11 mouse cellular contexts compared by ENCODE assay signal in the genomic region with DNA sequence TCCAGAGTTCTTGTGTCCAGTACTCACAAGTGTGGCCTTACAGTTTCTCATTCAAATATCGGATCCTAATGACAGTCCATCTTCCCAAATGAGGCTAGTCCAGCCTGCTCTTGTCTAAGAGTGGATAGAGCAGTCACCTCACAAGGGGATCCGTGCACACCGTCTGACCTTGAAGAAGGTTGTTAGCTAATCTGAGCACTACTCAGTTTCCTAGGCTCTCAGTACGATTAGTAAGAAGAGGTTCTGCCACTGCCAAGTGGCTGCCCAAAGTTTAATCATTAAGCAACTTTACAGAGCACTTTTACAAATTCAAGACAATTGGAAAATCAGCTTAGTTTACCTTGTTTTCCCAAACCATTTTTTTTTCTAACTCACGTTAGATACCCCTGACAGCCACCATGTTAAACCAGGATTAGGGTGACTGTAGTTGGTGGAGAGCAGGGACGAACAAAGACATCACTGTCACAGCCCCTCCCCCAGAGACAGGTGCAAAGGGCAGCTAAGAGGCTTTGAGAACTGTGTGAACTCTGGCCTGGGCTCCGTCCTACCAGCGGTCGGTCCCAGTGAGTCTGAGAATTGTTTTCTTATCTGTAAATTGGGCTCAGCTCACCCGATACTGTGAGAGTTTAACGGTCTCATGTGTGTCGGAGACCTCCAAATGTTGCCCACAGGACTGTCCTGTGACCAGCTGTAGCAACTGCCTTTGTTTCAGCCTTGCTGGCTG.
DNase-seq lines count a peak whose midpoint lies in the region; ATAC-seq and TF ChIP-seq lines count a peak whose summit lies in the region.
"Had no signal": no experiment of that assay in that cellular context is flagged by ENCODE, and none has a peak within 500 bp of the region (broad histone marks: within the 10 kb centered on the region; RNA-seq: fewer than 3 reads in every experiment).

No protein-coding gene starts in this region.

- H3K9me3 ChIP-seq in intestine, embryonic 15.5 days = no peaks in the 10 kb centered on the region
- no peaks in the 10 kb centered on the region; the same call in 1 of the 2 replicates for H3K9me3 ChIP-seq in liver, embryonic 13.5 days (replicated peaks)
- no peaks in the 10 kb centered on the region for H3K9me3 ChIP-seq in neural tube, embryonic 15.5 days (replicated peaks)
- H3K9me3 ChIP-seq: heart, embryonic 15.5 days had no signal

- peak overlapping the region; percentile 58 for H3K27ac ChIP-seq in intestine, embryonic 15.5 days
- H3K27ac ChIP-seq in liver, embryonic 13.5 days = peak overlapping the region; percentile 76
- H3K27ac ChIP-seq in neural tube, embryonic 15.5 days (replicated peaks) = peak overlapping the region; percentile 87; the same call in 1 of the 2 replicates

- H3K9ac ChIP-seq in intestine, embryonic 15.5 days = 0 out of 2 replicates have a peak overlapping the region, but pooled peaks have one; percentile 20
- 0 out of 2 replicates have a peak overlapping the region, but pooled peaks have one; percentile 67 for H3K9ac ChIP-seq in liver, embryonic 13.5 days
- H3K9ac ChIP-seq in neural tube, embryonic 15.5 days (replicated peaks) = 0 out of 2 replicates have a peak overlapping the region, but pooled peaks have one; percentile 1
- H3K9ac ChIP-seq: heart, embryonic 15.5 days had no signal

- no peak overlapping the region for H3K4me3 ChIP-seq in lung, adult 2 months (replicated peaks; ENCODE audit: extremely low read depth, low read depth, low read length)
- H3K4me3 ChIP-seq in intestine, embryonic 15.5 days (replicated peaks) = no peak overlapping the region
- H3K4me3 ChIP-seq in liver, embryonic 13.5 days (replicated peaks) = no peak overlapping the region
- no peak overlapping the region for H3K4me3 ChIP-seq in neural tube, embryonic 15.5 days (replicated peaks)
- H3K4me3 ChIP-seq: erythroblast, embryonic 14.5 days had no signal

- H3K4me2 ChIP-seq in intestine, embryonic 15.5 days (replicated peaks) = 0 out of 2 replicates have a peak overlapping the region, but pooled peaks have one; percentile 31
- peak overlapping the region; percentile 92; the same call in 1 of the 2 replicates for H3K4me2 ChIP-seq in liver, embryonic 13.5 days
- H3K4me2 ChIP-seq in neural tube, embryonic 15.5 days = peak overlapping the region; percentile 96; the same call in 1 of the 2 replicates

- H3K4me1 ChIP-seq in lung, adult 2 months (ENCODE audit: control insufficient read depth, insufficient read depth, low read length) = 0 out of 2 replicates have a peak, but pooled peaks cover 2% of the 10 kb centered on the region
- H3K4me1 ChIP-seq in intestine, embryonic 15.5 days (replicated peaks) = peaks cover 13% of the 10 kb centered on the region
- peaks cover 42% of the 10 kb centered on the region for H3K4me1 ChIP-seq in liver, embryonic 13.5 days (replicated peaks)
- 0 out of 2 replicates have a peak, but pooled peaks cover 11% of the 10 kb centered on the region for H3K4me1 ChIP-seq in neural tube, embryonic 15.5 days

- no peak for TF ChIP-seq CTCF in lung, adult 2 months (IDR thresholded peaks at IDR 0.05; ENCODE audit: insufficient read depth, low read length)

- intact Hi-C loops in left cerebral cortex, postnatal 4 days (cut with DNase I) = loop anchor here (2.0 kb wide), 1 partner anchor 250 kb away; no protein-coding TSS in a partner anchor

- DNase-seq in lung, adult 2 months = peak; percentile 30
- no peak for DNase-seq in lung, postnatal 10 days
- DNase-seq in liver, embryonic 13.5 days = no peak
- DNase-seq in layer of hippocampus, adult 8-10 months (ENCODE audit: low spot score in 2 of 2) = no peak
- DNase-seq in left cerebral cortex, postnatal 4 days = no peak
- DNase-seq: right cerebral cortex, postnatal 25 days had no signal

- ATAC-seq in intestine, embryonic 15.5 days = 0 out of 2 replicates have a peak, but pooled peaks have one; percentile 7
- no peak for ATAC-seq in liver, embryonic 13.5 days (ENCODE audit: low read depth)
- no peak for ATAC-seq in neural tube, embryonic 15.5 days (ENCODE audit: low FRiP score)
- ATAC-seq in inflammation-experienced regulatory T-cells, adult 6 months = no peak

- WGBS in lung, adult 2 months = 72% methylated on average over 12 of the region's 12 CpGs
- WGBS in intestine, embryonic 15.5 days = 38% methylated on average over 12 of the region's 12 CpGs
- WGBS in liver, embryonic 13.5 days (ENCODE audit: insufficient replicate concordance) = 48% methylated on average over 12 of the region's 12 CpGs
- WGBS in neural tube, embryonic 15.5 days = 42% methylated on average over 12 of the region's 12 CpGs

- H3K36me3 ChIP-seq in intestine, embryonic 15.5 days = no peaks in the 10 kb centered on the region
- H3K36me3 ChIP-seq in liver, embryonic 13.5 days = no peaks in the 10 kb centered on the region
- no peaks in the 10 kb centered on the region for H3K36me3 ChIP-seq in neural tube, embryonic 15.5 days
- H3K36me3 ChIP-seq: heart, embryonic 15.5 days had no signal

- TF ChIP-seq POLR2A in lung, adult 2 months (IDR thresholded peaks at IDR 0.05; ENCODE audit: borderline replicate concordance, extremely low read depth, low read depth, low read length) = no peak

- H3K27me3 ChIP-seq in intestine, embryonic 15.5 days (replicated peaks) = no peaks in the 10 kb centered on the region
- peaks cover 14% of the 10 kb centered on the region for H3K27me3 ChIP-seq in liver, embryonic 13.5 days
- no peaks in the 10 kb centered on the region; the same call in 1 of the 2 replicates for H3K27me3 ChIP-seq in neural tube, embryonic 15.5 days (replicated peaks)

Comparison
In these comparisons a context has a peak if more than half of its experiments do, and no peak if none do; other contexts are left out.
1. H3K4me2 ChIP-seq: peak in every context shown above with its lines; median percentile 96 in neural tube, embryonic 15.5 days; 92 in liver, embryonic 13.5 days; 31 in intestine, embryonic 15.5 days.
2. H3K9ac ChIP-seq: peak in every context shown above with its lines; median percentile 67 in liver, embryonic 13.5 days; 20 in intestine, embryonic 15.5 days; 1 in neural tube, embryonic 15.5 days.